Mouse (Mus musculus): Measurements from ENCODE around the gene Mcf2l.

GRCm38 (mm10) chr8:12846447-12846846 lies 27.2 kb upstream of the Mcf2l start:
- no peak for TF ChIP-seq POLR2A (IDR thresholded peaks at IDR 0.05; ENCODE audit: insufficient read depth, low read depth, low read length)
- TF ChIP-seq CTCF (IDR thresholded peaks at IDR 0.05) = no peak

Data from heart, adult 2 months (tissue).